Mouse (Mus musculus): Measurements from ENCODE around the gene Rims4. TPM values are rescaled to one million over a fixed set of nuclear protein-coding genes. Genes with fewer than 3 reads are reported as not detected.

Gene Rims4
- not detected in 2 replicates for total RNA-seq (2014; fragmentation: Nextera tagmentation)
- total RNA-seq (2017), result not detected in 2 replicates

DNA sequence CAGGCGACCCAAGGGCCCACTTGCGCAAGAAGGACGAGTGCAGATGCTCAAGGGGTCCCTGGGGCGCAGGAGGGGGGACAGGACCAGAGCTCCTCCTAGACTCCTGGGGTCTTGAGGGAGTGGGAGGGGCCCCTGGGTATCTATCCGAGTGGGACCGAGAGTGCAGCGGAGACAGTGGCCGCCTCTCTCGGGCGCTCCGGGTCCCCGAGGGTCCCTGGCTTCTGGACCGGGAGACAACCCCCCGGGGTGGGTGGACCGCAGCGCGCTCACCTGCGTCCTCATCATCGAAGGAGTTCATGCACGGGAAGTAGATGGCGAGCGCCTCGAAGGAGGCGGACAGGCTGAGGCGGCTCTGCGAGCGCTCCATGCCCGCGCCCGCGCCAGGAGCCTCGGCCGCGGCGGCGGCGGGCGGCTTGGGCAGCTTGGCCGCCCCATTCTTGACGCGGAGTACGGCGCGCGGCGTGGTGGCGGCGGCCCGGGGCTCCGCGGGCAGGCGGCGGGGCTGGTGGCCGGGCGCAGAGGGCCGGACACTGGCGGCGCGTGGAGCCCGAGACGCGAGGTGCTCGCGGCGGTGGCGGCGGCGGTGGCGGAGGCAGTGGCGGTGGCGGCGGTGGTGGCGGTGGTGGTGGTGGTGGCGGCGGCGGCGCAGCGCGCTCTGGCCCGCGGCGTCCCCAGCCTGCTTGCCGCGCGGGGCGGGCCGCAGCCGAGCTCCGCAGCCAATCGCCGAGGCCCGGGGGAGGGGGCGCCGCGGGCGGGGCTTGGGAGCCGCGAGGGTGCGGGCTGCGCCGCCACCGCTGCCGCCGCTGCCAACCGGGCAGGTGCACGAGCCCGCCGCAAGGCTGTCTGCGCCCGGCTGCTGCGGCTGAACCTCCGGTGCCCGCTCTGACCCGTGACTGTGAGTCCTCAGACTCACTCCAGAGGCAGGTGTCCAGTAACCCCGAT, at the start of gene Rims4:
Rims4 (minus strand) TSS at position 367 of the 942 bp plus-strand sequence.
- ATAC-seq (replicated peaks; ENCODE audit: poor library complexity, severe bottlenecking), result peak; percentile 22

DNA sequence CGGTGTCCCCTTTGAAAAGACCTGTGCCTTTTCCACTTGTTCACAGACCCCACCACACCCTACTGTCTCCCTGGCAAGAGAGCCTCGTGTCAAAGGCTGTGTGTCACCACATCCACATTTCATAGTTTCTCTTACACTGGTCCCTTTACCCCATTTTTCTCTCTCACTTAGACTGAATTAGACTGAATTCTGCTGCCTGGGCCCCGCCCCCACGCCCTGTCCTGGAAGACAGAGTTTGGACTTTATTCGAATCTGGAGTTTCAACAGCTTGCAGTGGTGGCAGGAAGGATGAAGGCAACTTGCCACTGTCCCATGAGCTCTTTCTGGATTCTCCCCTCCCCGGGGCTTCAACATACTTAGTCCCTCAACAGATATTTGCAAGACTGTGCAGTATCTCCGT, 47.2 kb upstream of the Rims4 start:
- ATAC-seq (replicated peaks; ENCODE audit: poor library complexity, severe bottlenecking), result no peak

DNA sequence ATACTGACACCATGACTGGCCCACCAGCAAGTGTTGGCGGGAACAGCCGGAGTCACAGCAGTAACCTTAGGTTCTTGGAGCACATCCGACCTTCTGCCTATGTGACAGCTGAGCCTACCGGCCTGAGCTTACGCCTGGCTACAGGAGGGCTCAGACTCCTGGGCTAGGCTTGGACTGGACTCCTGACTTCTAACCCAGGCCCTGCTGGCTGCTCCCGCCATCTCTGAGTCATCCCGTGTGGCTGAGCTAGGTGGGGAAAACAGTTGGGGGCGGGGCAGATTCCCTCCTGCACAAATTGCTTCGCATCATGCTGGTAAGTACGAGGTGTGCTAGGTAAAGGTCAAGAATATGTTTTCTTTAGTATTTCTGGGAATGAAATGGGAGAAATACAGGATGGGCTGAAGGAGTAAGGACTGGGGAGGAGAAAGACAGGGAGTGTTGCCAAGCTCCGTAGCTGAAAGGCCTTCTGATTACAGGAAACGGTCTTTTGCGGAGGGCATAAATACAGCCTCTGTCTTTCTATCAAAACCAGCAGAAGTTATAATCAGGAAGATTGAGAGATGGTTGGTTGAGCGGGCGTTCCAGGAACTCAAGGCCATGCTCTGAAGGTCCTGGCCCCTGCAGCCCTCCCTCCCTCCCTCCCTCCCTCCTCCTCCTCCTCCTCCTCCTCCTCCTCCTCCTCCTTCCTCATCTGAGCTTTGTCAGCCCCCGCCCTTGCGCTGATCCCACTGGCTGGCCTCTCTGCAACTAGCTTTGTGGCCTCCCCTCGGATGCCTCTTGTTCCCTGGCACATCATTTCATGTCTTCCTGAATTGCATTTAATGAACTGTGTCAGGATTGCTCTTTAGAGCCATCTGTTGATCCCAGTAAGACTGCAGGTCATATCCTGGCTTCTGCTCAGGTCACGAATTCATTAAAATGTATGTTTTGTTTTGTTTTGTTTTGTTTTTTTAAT, 46.4 kb upstream of the Rims4 start:
- ATAC-seq (replicated peaks; ENCODE audit: poor library complexity, severe bottlenecking), result no peak

DNA sequence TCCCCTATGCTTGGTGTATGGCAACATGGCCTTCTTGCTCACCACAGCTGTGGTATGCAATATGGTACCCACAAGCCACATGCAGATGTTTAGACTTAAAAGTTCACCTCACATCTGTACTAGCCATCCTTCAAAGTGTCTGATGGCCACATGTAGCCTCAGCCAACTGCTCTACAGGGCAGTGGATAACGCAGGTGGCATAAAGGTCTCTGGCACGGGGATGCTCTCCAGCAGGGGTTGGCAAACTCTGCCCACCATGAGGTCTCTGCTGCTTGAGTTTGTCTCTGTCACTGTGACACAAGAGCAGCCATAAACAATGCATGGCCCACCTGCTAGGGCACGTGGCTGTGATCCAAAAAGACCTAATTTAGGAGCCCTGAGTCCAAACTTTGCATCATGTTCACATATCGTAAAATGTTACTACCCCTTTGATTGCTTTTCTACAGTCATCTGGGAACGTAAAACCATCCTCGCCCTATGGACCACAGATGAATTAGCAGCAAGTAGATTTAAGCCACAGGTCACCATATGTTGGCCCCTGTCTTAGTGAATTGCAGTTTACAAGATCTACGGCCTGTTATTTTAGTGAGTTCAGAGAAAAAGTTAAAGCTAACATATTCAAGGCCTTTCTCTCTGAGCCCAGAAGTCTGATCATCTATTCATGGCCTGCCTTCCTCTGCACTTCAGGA, 35.3 kb upstream of the Rims4 start:
- ATAC-seq (replicated peaks; ENCODE audit: poor library complexity, severe bottlenecking), result no peak

DNA sequence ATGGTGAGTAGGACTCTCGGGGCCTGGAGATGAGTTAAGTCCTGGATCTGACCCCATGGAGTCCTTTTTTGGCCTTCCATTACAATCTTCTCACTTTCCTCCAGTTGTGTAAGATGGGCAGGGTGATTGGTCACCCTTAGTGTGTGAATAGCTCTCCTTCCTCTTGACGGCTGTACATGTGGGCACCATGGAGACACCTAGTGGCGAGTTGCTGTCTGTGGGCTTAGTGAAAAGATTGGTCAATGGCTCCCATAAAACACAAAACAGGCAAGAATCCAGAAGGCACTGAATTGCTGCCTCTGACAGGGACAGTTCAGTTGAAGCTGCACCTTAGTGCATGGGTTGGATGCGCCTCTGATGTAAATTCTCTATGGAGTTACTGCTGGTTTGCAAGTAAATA, 33.3 kb upstream of the Rims4 start:
- peak; percentile 73 for ATAC-seq (replicated peaks; ENCODE audit: poor library complexity, severe bottlenecking)

- no peak for ATAC-seq (replicated peaks; ENCODE audit: poor library complexity, severe bottlenecking)
These were observed 29.5 kb upstream of the Rims4 start for GRCm38 (mm10) chr2:163947976-163948375.

DNA sequence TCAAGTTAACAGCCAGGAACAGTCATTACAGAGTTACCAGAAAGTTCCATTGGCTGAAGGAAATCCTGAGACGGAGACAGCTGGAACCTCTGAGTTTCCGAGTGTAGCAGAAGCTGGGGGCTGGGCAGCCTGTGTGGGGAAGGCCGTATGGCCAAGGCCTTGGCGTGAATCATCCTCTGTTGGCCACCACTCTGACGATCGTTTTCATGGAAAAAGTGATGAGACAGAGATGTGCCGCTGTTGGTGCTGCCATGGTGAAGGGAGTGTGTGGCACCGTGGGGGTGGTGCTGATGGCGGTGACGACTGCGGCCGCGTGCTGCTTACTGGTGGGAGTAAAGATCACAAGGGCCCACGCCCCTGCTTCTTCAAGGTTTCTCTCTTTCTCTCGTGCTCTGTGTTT, 27.7 kb upstream of the Rims4 start:
- no peak for ATAC-seq (replicated peaks; ENCODE audit: poor library complexity, severe bottlenecking)

DNA sequence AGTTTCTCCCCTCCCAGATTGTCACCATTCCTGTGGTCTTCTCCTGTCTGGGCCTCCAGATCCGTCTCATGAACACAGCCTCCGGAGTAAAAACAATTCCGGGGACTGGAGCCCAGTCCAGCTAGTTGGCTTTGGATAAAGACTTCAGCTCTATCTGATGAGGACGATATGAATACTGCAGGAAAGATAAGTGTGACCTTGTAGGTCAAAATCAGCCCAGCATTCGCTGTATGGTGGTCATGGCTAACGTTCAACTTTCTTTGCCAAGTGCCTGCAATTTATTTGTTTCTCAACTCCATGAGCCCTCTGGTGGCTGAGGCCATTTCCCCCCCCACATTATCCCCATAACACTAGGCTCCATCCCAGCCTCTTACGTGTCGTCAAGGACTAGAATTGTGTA, 26.0 kb upstream of the Rims4 start:
- ATAC-seq (replicated peaks; ENCODE audit: poor library complexity, severe bottlenecking), result no peak

- ATAC-seq (replicated peaks; ENCODE audit: poor library complexity, severe bottlenecking), result no peak
These were observed 24.6 kb upstream of the Rims4 start for GRCm38 (mm10) chr2:163943056-163943455.

DNA sequence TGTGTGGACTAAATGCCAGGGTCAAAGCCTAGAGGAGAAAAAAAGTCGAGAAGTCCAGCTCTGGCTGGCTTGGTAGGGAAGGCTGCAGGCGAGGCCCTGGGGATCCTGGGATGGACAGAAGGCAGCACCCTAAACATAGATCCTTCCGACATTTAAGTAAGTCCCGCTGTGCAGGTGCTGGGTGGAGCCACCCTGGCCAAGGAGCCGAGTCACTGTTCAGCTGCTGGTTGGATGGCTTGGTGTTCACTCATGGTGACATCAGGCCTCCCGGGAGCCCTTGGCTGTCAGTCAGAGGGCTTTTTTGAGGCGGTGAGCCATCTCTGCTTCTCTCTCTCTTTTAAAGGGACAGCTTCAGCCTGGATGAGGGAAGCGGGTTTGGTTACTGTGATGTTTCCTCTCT, 21.0 kb upstream of the Rims4 start:
- no peak for ATAC-seq (replicated peaks; ENCODE audit: poor library complexity, severe bottlenecking)

DNA sequence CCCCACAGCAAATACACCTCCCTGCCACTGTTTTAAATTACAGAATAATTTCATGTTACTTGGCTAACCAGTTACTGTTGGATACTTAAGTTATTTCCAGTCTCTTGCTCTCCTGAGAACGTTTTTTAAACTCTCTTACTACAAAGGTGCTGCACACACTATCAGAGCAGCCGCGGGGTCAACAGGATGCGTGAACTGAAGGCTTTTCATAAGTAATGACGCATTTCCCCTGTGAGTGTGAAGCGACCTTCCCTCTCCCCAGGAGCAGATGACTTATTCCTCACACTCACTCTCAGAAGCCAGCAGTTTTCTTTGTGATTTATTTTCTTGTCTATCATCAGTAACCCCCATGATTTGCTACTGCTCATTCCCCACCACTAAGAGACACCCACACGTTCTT, 13.7 kb upstream of the Rims4 start:
- ATAC-seq (replicated peaks; ENCODE audit: poor library complexity, severe bottlenecking), result no peak

DNA sequence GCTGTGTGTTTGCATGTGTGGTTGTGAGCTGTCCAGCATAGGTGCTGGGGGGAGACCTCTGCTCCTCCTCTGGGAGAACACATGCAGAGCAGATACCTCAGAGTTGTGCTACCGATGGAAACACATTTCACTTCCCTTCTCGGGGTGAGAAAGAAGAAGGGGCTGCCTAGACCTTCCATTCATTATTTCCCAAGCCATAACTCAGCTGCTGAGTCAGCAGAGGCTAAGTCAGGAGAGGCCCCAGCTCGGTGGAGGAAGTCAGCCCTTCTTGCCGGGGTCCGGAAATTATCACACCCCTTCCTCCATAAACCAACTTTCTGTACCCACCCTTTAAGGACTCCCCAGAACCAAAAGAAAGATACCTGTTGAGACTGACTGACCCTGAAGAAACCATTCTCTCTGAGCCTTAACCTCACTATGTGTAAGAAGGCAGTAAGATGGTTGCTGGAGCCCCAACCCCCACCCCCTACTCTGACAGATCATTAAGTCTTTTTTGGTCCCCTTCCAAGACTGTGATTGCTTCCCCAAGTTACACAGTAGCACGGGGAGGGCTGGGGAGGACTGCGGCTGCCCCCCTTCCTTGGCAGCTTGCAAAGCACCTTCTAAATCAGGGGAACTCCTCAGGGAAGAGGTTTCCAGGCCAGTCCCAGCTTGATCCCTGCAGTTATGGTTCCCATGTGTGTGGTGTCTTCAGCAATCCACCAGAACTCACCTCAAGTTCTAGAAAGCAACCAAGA, 10.1 kb upstream of the Rims4 start:
- ATAC-seq (replicated peaks; ENCODE audit: poor library complexity, severe bottlenecking), result peak; percentile 52

GRCm38 (mm10) chr2:163925044-163925443, 6.6 kb upstream of the Rims4 start:
- ATAC-seq (replicated peaks; ENCODE audit: poor library complexity, severe bottlenecking), result no peak

- ATAC-seq (replicated peaks; ENCODE audit: poor library complexity, severe bottlenecking), result no peak
These were observed 6.0 kb upstream of the Rims4 start for GRCm38 (mm10) chr2:163924531-163924930.

GRCm38 (mm10) chr2:163923113-163923512, 4.6 kb upstream of the Rims4 start:
- ATAC-seq (replicated peaks; ENCODE audit: poor library complexity, severe bottlenecking), result no peak

DNA sequence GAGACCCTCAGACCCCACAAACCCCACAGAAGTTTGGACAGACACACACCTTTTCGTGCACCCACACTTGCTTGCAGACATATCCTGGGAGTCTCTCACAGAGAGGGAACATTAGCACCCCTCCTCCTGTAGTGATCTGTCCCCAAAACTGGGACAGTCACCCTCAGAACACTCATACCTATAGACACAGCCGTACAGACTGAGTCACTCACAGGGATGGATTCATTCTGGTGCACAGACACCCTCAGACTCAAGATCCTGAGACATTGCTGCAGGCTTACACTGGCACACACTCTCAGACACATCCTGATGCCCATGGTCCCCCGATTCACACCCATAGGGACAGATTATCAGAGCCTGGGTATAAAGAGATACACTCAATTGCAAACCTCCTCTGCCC, 1.1 kb upstream of the Rims4 start:
- ATAC-seq (replicated peaks; ENCODE audit: poor library complexity, severe bottlenecking), result no peak

- ATAC-seq (replicated peaks; ENCODE audit: poor library complexity, severe bottlenecking), result no peak
These were observed 1.8 kb downstream of the Rims4 start for GRCm38 (mm10) chr2:163916703-163917102.

DNA sequence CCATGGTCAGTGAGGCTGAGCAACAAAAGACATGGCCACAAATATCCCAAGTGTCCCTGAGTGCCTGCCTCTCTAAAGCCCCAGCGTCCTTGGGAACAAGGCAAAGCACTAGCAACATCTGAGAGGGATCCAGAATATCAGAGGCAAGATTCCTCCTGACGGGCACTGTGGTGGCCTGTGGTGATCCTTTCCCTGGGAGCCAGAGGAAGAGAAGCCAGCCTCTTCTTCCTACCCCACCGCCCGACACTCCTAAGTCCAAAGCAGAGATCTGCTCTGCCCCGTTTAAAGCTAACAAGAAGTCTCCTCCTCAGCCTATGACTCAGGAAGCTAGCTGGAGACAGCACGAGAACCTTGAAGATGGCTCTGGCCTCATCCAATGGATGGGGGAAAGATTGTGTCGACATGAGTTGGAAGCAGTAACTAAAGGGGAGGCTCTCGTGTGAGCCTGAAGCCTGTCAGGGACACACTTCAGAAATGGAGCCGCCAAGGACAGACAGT, 3.1 kb downstream of the Rims4 start:
- ATAC-seq (replicated peaks; ENCODE audit: poor library complexity, severe bottlenecking), result no peak

GRCm38 (mm10) chr2:163914107-163914506, 4.4 kb downstream of the Rims4 start:
- no peak for ATAC-seq (replicated peaks; ENCODE audit: poor library complexity, severe bottlenecking)

DNA sequence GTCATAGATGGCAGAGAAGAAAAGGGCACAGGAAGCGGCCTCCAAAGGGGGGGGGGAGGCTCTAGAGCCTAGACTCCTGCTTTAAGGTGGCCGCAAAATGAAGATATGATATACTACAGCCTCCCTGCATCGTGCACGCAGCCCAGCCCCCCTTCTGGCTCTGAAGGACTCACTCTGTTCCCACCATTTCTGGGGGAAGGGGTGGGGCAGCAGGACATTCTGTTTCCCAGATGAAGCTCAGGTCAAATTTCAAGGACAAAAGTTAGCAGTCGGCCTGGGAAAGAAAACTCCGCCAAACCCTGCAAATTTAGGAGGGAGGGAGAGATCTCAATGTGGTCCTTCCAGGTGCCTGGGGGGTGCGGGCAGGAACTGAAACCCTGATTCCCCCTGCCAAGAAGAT, 4.8 kb downstream of the Rims4 start:
- ATAC-seq (replicated peaks; ENCODE audit: poor library complexity, severe bottlenecking), result no peak

Measured in granulocyte monocyte progenitor cell, adult 5-6 weeks (primary cell).